Mouse (Mus musculus) stomach, embryonic 16.5 days (tissue): ENCODE measurements around the gene Sult1c1. TPM values are rescaled to one million over a fixed set of nuclear protein-coding genes. Genes with fewer than 3 reads are reported as not detected.
"Not testable (repeated sequence)": the region's sequence is repeated elsewhere in the genome, so short reads cannot be mapped to it uniquely, and the experiment has no call there.

Source experiments
- ATAC-seq: fragments of 200-750 bp; cut with Nextera tagmentation; 2 replicates; pipeline ENCODE4 v1.8.0; 2017; ENCODE audit warnings: moderate number of reproducible peaks, moderate TSS enrichment; ENCODE audit not compliant: insufficient read depth, low FRiP score
- H3K27ac ChIP-seq: fragments of 300-500 bp; sonication (generic); 2 replicates; pipeline ENCODE4 v1.5.1; 2014; ENCODE audit warnings: low read length
- H3K27me3 ChIP-seq: fragments of 300-500 bp; sonication (generic); 2 replicates; pipeline ENCODE4 v1.6.1; 2014; ENCODE audit warnings: low read length, control low read depth, mixed read lengths; ENCODE audit not compliant: control insufficient read depth, insufficient read depth
- H3K36me3 ChIP-seq: fragments of 300-500 bp; sonication (generic); 2 replicates; pipeline ENCODE4 v1.6.1; 2014; ENCODE audit warnings: low read length; ENCODE audit not compliant: control insufficient read depth, insufficient read depth
- H3K4me1 ChIP-seq: fragments of 300-500 bp; sonication (generic); 2 replicates; pipeline ENCODE4 v1.6.1; 2014; ENCODE audit warnings: low read length, control low read depth, mixed read lengths; ENCODE audit not compliant: control insufficient read depth, insufficient read depth
- H3K4me2 ChIP-seq: fragments of 300-500 bp; sonication (generic); 2 replicates; pipeline ENCODE4 v1.6.1; 2014; ENCODE audit warnings: low read depth, low read length, mixed read lengths
- H3K4me3 ChIP-seq: fragments of 300-500 bp; sonication (generic); replicated peaks from 2 replicates; pipeline ENCODE4 v1.5.1; 2014; ENCODE audit warnings: mild to moderate bottlenecking, low read length
- H3K9ac ChIP-seq: fragments of 300-500 bp; sonication (generic); 2 replicates; pipeline ENCODE4 v1.6.1; 2014; ENCODE audit warnings: low read length
- H3K9me3 ChIP-seq: fragments of 300-500 bp; sonication (generic); replicated peaks from 2 replicates; pipeline ENCODE4 v1.6.1; 2016; ENCODE audit warnings: low read length, control low read depth; ENCODE audit not compliant: control insufficient read depth
- WGBS: fragments of 180-500 bp; shearing (Covaris S2); extraction: QIAGEN DNeasy Blood & Tissue Kit; methylation state at CpG from one replicate; pipeline ENCODE4 v1.1.7; 2014; 5-methylcytosine and 5-hydroxymethylcytosine counted together
- polyA plus RNA-seq: library from polyadenylated mRNA; unstranded; fragments of >200 nt; fragmentation: Nextera tagmentation; extraction: Ambion mirVana; gene quantifications from 2 replicates; pipeline ENCODE4 v1.2.1, GENCODE M21; 2015

Sult1c1 gene
- polyA plus RNA-seq: not detected in 2 replicates

- H3K4me2 ChIP-seq: no peak within 1 kb of the TSS
- no peak within 1 kb of the TSS for H3K9ac ChIP-seq
- no peaks in the 10 kb centered on the region for H3K27me3 ChIP-seq
- no peak within 1 kb of the TSS for H3K27ac ChIP-seq
- H3K36me3 ChIP-seq: no peaks in the 10 kb centered on the region
- H3K4me1 ChIP-seq: no peaks in the 10 kb centered on the region
- WGBS: 82% methylated on average over 6 of the region's 6 CpGs
- H3K9me3 ChIP-seq: no peaks in the 10 kb centered on the region
- ATAC-seq: no peak
- H3K4me3 ChIP-seq: no peak within 1 kb of the TSS
Observed at GRCm38 (mm10) chr17:53990574-53990973, at the start of gene Sult1c1. Gene Sult1c1 (minus strand): TSS chr17:53990674.

GRCm38 (mm10) chr17:54014204-54014603 is 23.7 kb upstream of the Sult1c1 start:
- H3K4me1 ChIP-seq: no peaks in the 10 kb centered on the region
- H3K9me3 ChIP-seq: no peaks in the 10 kb centered on the region
- no peaks in the 10 kb centered on the region for H3K27me3 ChIP-seq
- H3K27ac ChIP-seq: no peak overlapping the region
- ATAC-seq: no peak
- no peak overlapping the region for H3K4me3 ChIP-seq
- no peak overlapping the region for H3K4me2 ChIP-seq
- H3K9ac ChIP-seq: no peak overlapping the region
- WGBS: 15% methylated on average over 1 of the region's 1 CpGs
- no peaks in the 10 kb centered on the region for H3K36me3 ChIP-seq

- no peaks in the 10 kb centered on the region for H3K4me1 ChIP-seq
- ATAC-seq: no peak
Observed at GRCm38 (mm10) chr17:54011196-54011595, 20.7 kb upstream of the Sult1c1 start.

GRCm38 (mm10) chr17:54010536-54010935 is 20.1 kb upstream of the Sult1c1 start:
- H3K36me3 ChIP-seq, H3K9ac ChIP-seq, H3K27ac ChIP-seq, ATAC-seq, H3K9me3 ChIP-seq, H3K27me3 ChIP-seq, H3K4me1 ChIP-seq, H3K4me2 ChIP-seq, H3K4me3 ChIP-seq: not testable (repeated sequence)
- WGBS: 43% methylated on average over 1 of the region's 1 CpGs

More at GRCm38 (mm10) chr17:54011196-54011595, 20.7 kb upstream of the Sult1c1 start:
- Histone ChIP-seq H3K27me3 (no peaks in the 10 kb centered on the region), H3K36me3 (no peaks in the 10 kb centered on the region), H3K27ac (no peak overlapping the region), H3K4me3 (no peak overlapping the region), H3K4me2 (no peak overlapping the region), H3K9me3 (no peaks in the 10 kb centered on the region), H3K9ac (no peak overlapping the region)

GRCm38 (mm10) chr17:54003522-54003921 is 13.0 kb upstream of the Sult1c1 start:
- Histone ChIP-seq H3K9ac (no peak overlapping the region), H3K27ac (no peak overlapping the region), H3K4me2 (no peak overlapping the region), H3K9me3 (no peaks in the 10 kb centered on the region), H3K4me1 (no peaks in the 10 kb centered on the region), H3K36me3 (no peaks in the 10 kb centered on the region), H3K4me3 (no peak overlapping the region), H3K27me3 (no peaks in the 10 kb centered on the region)
- 75% methylated on average over 4 of the region's 4 CpGs for WGBS
- no peak for ATAC-seq

- H3K36me3 ChIP-seq: no peaks in the 10 kb centered on the region
- H3K4me3 ChIP-seq: no peak overlapping the region
- no peak overlapping the region for H3K4me2 ChIP-seq
- H3K27ac ChIP-seq: no peak overlapping the region
- no peaks in the 10 kb centered on the region for H3K27me3 ChIP-seq
- H3K4me1 ChIP-seq: no peaks in the 10 kb centered on the region
- H3K9me3 ChIP-seq: no peaks in the 10 kb centered on the region
- no peak for ATAC-seq
- WGBS: 87% methylated on average over 4 of the region's 4 CpGs
- no peak overlapping the region for H3K9ac ChIP-seq
Observed at GRCm38 (mm10) chr17:53973606-53974005, 16.9 kb downstream of the Sult1c1 start.

- no peak for ATAC-seq
Observed at GRCm38 (mm10) chr17:53941569-53942162, 48.8 kb downstream of the Sult1c1 start.

GRCm38 (mm10) chr17:53940726-53941125 is 49.7 kb downstream of the Sult1c1 start:
- Histone ChIP-seq H3K36me3 (no peaks in the 10 kb centered on the region), H3K9ac (no peak overlapping the region), H3K27me3 (no peaks in the 10 kb centered on the region), H3K4me3 (no peak overlapping the region), H3K4me1 (no peaks in the 10 kb centered on the region), H3K4me2 (no peak overlapping the region), H3K9me3 (no peaks in the 10 kb centered on the region), H3K27ac (no peak overlapping the region)
- no peak for ATAC-seq
- WGBS: 90% methylated on average over 8 of the region's 8 CpGs

More at GRCm38 (mm10) chr17:53941569-53942162, 48.8 kb downstream of the Sult1c1 start:
- H3K4me2 ChIP-seq: no peak overlapping the region
- H3K4me3 ChIP-seq: no peak overlapping the region
- H3K9me3 ChIP-seq: no peaks in the 10 kb centered on the region
- H3K4me1 ChIP-seq: no peaks in the 10 kb centered on the region
- H3K27me3 ChIP-seq: no peaks in the 10 kb centered on the region
- H3K9ac ChIP-seq: no peak overlapping the region
- 87% methylated on average over 19 of the region's 19 CpGs for WGBS
- no peak overlapping the region for H3K27ac ChIP-seq
- H3K36me3 ChIP-seq: no peaks in the 10 kb centered on the region
